Mouse (Mus musculus): ENCODE measurements at regions not wholly inside any gene's neighbourhood (a gene's known extent, or its start where the extent isn't known, plus 50 kb on each side); places are given as distances from the start of the nearest gene placed in this dataset.

DNA sequence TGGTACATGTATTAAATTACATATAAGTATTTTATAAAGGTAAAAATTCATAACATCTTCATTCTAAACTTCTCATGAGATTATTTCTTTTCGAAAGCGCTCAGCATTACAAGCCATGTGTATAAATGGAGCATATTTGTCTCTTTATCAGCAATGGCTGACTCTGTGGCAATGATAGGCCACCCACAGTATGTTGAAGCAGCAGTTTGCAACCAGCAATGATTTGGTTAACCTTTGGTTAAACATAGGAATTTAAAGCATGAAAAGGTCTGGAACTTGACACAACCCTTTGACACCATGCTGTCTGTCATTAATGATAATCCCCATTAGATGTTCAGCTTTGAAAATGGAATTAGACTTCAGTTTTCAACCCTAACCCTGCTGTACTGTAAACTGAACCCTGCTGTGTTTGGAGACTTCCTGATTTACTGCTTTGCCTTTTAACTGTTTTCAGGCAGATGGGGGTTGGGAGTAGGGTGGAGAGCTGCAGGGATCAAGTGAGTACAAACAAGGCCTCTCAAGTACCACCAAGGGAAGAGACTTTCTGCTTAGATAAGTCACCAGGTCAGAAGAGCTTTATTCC, 2238.6 kb downstream of the 9330182O14Rik start:
- no peak for ATAC-seq (replicated peaks; ENCODE audit: insufficient number of reproducible peaks, low FRiP score, low TSS enrichment, poor library complexity, severe bottlenecking)
